Mouse (Mus musculus): ENCODE results near the gene Tsc1.

- TF ChIP-seq CTCF (IDR thresholded peaks at IDR 0.05; ENCODE audit: borderline replicate concordance, insufficient read depth, low read length) (no peak), POLR2A (IDR thresholded peaks at IDR 0.05; ENCODE audit: low read depth, low read length) (no peak)
Measured at GRCm38 (mm10) chr2:28637106-28637845, 3.8 kb upstream of the Tsc1 start.
